Mouse (Mus musculus) heart, embryonic 16.5 days (tissue): Measurements from ENCODE around the gene Ticam1. TPM values are rescaled to one million over a fixed set of nuclear protein-coding genes. Genes with fewer than 3 reads are reported as not detected.

Experiments used
- ATAC-seq: fragments of 200-750 bp; cut with Nextera tagmentation; replicated peaks from 2 replicates; pipeline ENCODE4 v1.8.0; 2017; ENCODE audit warnings: moderate number of reproducible peaks; ENCODE audit not compliant: insufficient read depth, low FRiP score; ENCODE audit errors: extremely low read depth
- H3K27ac ChIP-seq: fragments of 300-500 bp; sonication (generic); 2 replicates; pipeline ENCODE4 v1.5.1; 2014; ENCODE audit warnings: mild to moderate bottlenecking, low read length, control low read depth, moderate library complexity
- H3K27me3 ChIP-seq: fragments of 300-500 bp; sonication (generic); 2 replicates; pipeline ENCODE4 v1.6.1; 2014; ENCODE audit warnings: low read length, mixed read lengths; ENCODE audit not compliant: control insufficient read depth, insufficient read depth
- H3K36me3 ChIP-seq: fragments of 300-500 bp; sonication (generic); 2 replicates; pipeline ENCODE4 v1.6.1; 2014; ENCODE audit not compliant: control insufficient read depth, insufficient read depth
- H3K4me1 ChIP-seq: fragments of 300-500 bp; sonication (generic); 2 replicates; pipeline ENCODE4 v1.6.1; 2014; ENCODE audit warnings: low read length, mixed read lengths; ENCODE audit not compliant: control insufficient read depth, insufficient read depth
- H3K4me2 ChIP-seq: fragments of 300-500 bp; sonication (generic); 2 replicates; pipeline ENCODE4 v1.6.1; 2014; ENCODE audit warnings: low read depth, mild to moderate bottlenecking, control low read depth, low read length
- H3K4me3 ChIP-seq: fragments of 300-500 bp; sonication (generic); 2 replicates; pipeline ENCODE4 v1.5.1; 2014; ENCODE audit warnings: mild to moderate bottlenecking, control low read depth, low read length
- H3K9ac ChIP-seq: fragments of 300-500 bp; sonication (generic); 2 replicates; pipeline ENCODE4 v1.6.1; 2014; ENCODE audit warnings: low read length, control low read depth
- H3K9me3 ChIP-seq: fragments of 300-500 bp; sonication (generic); replicated peaks from 2 replicates; pipeline ENCODE4 v1.6.1; 2016; ENCODE audit warnings: low read length; ENCODE audit not compliant: control insufficient read depth
- WGBS: fragments of 180-500 bp; shearing (Covaris S2); extraction: QIAGEN DNeasy Blood & Tissue Kit; methylation state at CpG from one replicate; pipeline ENCODE4 v1.1.7; 2014; 5-methylcytosine and 5-hydroxymethylcytosine counted together
- polyA plus RNA-seq: library from polyadenylated mRNA; unstranded; fragments of >200 nt; fragmentation: Nextera tagmentation; extraction: Ambion mirVana; gene quantifications from 2 replicates; pipeline ENCODE4 v1.2.1, GENCODE M21; 2015

Gene Ticam1
- polyA plus RNA-seq, 1 experiment from 2014 or later: 7.6 TPM

DNA sequence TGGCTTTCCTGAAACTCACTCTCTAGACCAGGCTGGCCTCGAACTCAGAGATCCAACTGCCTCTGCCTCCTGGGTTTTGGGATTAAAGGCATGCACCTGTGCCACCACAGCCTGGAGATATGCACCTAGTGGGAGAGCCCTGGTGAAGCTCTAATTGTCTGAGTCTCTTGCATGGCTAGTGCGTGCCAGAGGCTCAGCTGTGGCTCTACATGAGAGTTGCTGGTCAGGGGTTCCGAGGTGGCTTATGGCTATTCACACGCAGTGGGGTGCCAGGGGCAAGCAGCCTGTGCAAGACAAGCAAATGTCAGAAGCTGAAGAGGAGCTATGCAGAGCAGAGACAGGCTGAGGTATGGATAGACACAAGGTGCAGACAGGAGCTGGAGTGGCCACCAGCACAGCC lies 21.9 kb downstream of the Ticam1 start:
- no peak for ATAC-seq
- Histone ChIP-seq H3K4me3 (no peak overlapping the region), H3K27me3 (no peaks in the 10 kb centered on the region), H3K4me2 (no peak overlapping the region), H3K4me1 (peaks cover 27% of the 10 kb centered on the region), H3K9me3 (no peaks in the 10 kb centered on the region), H3K9ac (no peak overlapping the region), H3K27ac (no peak overlapping the region), H3K36me3 (peaks cover 9% of the 10 kb centered on the region)
- WGBS: 70% methylated on average over 4 of the region's 4 CpGs

DNA sequence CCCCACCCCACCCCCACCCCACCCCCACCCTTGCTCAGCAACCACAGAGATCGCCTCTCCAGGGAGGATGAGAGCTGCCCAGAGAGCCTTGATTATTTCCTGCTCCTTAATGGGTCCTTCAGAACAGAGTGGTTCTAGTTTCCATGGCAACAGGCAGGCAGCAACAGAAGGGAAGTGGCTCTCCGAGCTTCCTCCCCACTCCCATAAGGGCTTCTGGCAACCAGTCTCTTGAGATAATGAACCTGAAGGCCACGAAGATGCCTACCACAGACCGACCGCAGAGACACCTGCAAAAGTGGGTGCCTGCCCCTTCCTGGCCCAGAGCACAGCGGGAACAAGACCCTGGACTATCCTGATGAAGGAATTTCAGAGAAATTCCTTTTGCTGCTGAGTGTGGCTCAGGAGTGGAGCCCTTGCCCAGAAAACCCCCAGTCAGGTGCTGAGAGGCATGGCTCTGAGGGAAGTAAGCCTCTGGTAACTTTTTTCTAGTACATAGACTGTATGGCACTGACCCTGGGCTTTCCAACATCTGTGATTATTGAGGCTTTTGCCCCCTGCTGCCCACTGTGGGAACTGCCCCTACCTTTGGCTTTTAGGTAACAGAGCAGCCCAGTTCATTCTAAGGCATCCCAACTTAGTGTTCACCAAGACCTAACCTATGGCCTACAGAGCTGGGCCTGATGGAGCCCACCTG lies 25.3 kb downstream of the Ticam1 start:
- Histone ChIP-seq H3K4me3 (no peak overlapping the region), H3K27ac (no peak overlapping the region), H3K9me3 (no peaks in the 10 kb centered on the region), H3K27me3 (no peaks in the 10 kb centered on the region), H3K9ac (no peak overlapping the region), H3K4me2 (no peak overlapping the region), H3K4me1 (0 out of 2 replicates have a peak, but pooled peaks cover 4% of the 10 kb centered on the region), H3K36me3 (no peaks in the 10 kb centered on the region)
- WGBS: 24% methylated on average over 6 of the region's 6 CpGs
- ATAC-seq: no peak

DNA sequence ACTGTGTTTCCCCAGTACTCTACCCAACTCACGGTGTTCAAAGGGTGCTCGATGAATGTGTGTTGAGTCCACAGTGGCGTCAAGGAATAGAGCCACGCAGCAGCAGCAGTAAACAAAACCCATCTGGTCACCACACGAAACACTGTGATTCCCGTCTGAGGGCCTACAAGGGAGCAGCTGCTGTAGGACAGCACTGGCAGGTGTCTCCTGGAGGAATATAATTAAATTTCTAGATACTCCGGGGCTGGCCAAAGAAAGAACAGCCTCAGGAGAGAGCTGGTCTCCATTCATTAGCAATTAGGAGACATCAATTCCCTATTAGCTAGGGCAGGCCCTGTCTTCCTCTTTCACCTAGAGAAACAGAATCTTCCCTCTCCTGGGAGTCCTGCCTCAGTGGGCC lies 31.0 kb downstream of the Ticam1 start:
- Histone ChIP-seq H3K36me3 (no peaks in the 10 kb centered on the region), H3K27me3 (peaks cover 12% of the 10 kb centered on the region), H3K4me2 (no peak overlapping the region), H3K4me1 (no peaks in the 10 kb centered on the region), H3K27ac (no peak overlapping the region), H3K9ac (no peak overlapping the region), H3K4me3 (no peak overlapping the region), H3K9me3 (no peaks in the 10 kb centered on the region)
- 65% methylated on average over 7 of the region's 7 CpGs for WGBS
- ATAC-seq: no peak

DNA sequence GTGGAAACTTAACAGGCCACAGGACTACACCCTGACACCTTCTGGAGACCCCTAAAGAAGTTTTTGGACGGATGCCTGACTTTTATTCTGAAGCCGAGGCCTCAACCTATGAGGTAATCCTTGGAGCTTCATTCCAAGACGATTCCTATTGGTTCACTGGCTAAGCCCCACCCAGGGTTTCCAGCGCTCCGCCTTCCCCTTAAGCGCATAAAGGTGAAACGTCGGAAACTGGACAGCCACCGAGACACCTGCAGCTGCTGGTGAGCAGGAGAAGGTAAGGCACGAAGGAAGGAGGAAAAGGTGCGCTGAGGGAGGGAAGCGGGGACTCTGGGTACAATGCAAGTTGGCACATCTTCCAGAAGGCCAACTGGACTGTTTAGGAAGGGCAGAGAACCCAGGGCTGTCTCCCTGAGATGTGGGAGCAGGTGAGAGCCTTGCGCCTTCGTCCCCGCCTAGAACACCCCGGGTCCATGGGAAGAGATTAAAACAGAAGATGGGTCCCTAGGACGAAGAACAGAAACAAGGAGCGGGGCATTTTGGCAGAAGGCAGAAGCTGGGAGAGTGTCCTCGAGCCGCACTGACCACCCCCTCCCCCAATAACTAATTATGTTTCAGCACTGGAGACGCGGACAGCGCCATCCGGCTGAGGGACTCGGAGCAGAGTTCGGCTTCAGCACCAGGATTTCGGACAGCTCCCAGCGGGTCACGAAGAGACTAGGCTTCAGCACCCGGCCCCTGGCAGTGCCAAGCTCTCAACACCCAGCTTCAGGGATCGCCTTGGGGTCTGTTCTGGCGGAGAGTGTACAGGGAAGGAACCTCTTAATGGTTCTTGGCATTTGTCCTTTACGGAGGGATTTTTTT lies 34.8 kb downstream of the Ticam1 start:
- H3K27me3 ChIP-seq: peaks cover 12% of the 10 kb centered on the region
- 1% methylated on average over 33 of the region's 33 CpGs for WGBS
- no peak overlapping the region for H3K4me2 ChIP-seq
- H3K36me3 ChIP-seq: no peaks in the 10 kb centered on the region
- no peak overlapping the region for H3K4me3 ChIP-seq
- no peaks in the 10 kb centered on the region for H3K4me1 ChIP-seq
- H3K27ac ChIP-seq: no peak overlapping the region
- no peak overlapping the region for H3K9ac ChIP-seq
- H3K9me3 ChIP-seq: no peaks in the 10 kb centered on the region
- ATAC-seq: peak; percentile 83

DNA sequence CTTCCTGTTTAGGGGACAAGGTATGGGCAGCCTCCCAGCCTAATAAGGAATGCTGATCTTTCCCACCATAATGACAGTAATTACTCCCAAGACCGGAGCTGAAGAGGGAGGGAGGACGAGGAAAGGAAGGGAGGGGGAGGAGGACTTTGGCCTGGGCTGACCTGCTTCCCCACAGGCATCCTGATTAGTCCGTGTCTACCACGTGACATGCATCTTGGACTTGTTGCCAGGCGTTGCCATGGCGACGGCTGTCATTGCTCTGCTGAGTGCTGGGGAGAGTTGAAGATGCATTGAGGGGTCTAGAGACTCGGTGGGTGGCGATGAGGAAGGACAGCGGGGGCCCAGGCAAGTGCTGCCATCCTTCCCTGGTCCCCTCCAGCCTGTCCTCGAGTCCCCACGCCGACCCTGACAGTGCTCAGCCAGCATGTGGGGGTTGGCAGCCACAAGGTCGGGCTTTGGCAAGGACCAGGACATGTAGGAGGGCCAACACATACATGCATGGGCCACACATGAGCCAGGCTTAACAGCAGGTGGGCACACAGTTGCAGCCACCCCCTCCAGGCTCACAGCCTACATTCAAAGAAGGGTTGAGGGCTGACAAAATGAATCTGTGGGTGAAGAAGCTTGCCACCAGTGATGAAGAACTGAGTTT lies 42.6 kb downstream of the Ticam1 start:
- WGBS: 2% methylated on average over 14 of the region's 14 CpGs
- no peaks in the 10 kb centered on the region for H3K9me3 ChIP-seq
- no peak overlapping the region for H3K9ac ChIP-seq
- no peaks in the 10 kb centered on the region; the same call in 1 of the 2 replicates for H3K27me3 ChIP-seq
- ATAC-seq: no peak; the same call in 1 of the 2 replicates
- H3K4me3 ChIP-seq: no peak overlapping the region
- no peaks in the 10 kb centered on the region for H3K36me3 ChIP-seq
- no peaks in the 10 kb centered on the region for H3K4me1 ChIP-seq
- no peak overlapping the region for H3K27ac ChIP-seq
- H3K4me2 ChIP-seq: no peak overlapping the region

DNA sequence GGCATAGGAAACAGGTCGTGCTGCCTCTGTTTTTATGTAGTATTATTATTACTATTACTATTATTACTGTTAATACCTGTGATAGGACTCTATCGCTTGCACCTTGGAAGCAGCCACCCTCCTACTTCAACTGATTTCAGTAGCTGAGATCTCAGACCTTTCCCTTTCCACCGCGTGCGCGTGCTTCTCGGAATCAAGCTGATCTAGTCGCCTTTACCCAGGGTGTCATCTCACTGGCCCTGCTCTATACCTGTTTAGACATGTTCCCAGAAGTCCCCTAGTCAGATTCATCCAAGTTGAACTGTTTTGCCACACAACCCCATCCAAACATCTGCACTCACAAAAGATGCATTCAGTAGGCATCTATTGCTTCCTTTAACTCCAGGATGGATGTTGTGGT lies 43.2 kb downstream of the Ticam1 start:
- Histone ChIP-seq H3K4me1 (no peaks in the 10 kb centered on the region), H3K36me3 (no peaks in the 10 kb centered on the region), H3K27ac (no peak overlapping the region), H3K4me2 (no peak overlapping the region), H3K9me3 (no peaks in the 10 kb centered on the region), H3K27me3 (no peaks in the 10 kb centered on the region; the same call in 1 of the 2 replicates), H3K4me3 (no peak overlapping the region), H3K9ac (no peak overlapping the region)
- ATAC-seq: no peak
- WGBS: 51% methylated on average over 8 of the region's 8 CpGs

DNA sequence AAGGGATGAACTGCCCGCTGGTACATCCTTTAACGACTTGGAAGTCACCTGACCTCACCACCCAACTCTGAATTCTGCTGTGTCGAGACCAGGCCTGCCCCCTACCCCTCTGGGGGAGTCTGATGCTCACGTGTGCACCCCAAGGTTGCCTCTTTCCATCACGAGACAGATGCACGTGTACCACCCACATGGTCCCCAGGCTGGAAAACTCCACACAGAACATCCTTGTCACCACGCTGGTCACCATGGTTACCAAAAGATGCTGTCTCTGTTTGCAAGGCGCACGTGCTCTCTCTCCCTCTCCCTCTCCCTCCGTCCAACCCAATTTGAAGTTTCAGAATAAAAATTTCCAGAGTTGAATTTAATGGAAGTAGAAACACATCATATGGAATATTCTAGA lies 46.6 kb downstream of the Ticam1 start:
- Histone ChIP-seq H3K9me3 (no peaks in the 10 kb centered on the region), H3K36me3 (no peaks in the 10 kb centered on the region), H3K27me3 (no peaks in the 10 kb centered on the region; the same call in 1 of the 2 replicates), H3K27ac (no peak overlapping the region), H3K4me3 (no peak overlapping the region), H3K4me2 (no peak overlapping the region), H3K4me1 (no peaks in the 10 kb centered on the region), H3K9ac (no peak overlapping the region)
- ATAC-seq: no peak
- WGBS: 55% methylated on average over 10 of the region's 10 CpGs

DNA sequence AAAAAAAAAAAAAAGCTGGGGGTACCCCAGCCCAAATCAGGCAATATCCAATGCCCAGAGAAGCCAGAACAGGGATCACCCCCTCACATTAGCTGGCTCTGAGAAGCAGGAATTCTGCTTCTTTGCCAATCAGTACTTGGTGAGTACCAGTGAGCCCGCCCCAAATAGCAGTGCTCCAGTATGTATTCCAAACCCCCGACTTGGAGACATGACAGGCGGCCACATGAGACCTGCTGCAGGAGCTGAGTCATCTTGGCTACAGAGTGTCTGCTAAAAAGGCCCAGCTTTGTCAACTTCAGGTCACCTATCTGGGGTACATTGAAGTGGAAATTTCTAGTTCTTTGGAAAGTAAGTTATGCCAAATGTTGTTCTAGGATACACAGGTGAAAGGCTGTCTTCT lies 50.0 kb downstream of the Ticam1 start:
- H3K27ac ChIP-seq: no peak overlapping the region
- no peak overlapping the region for H3K9ac ChIP-seq
- H3K36me3 ChIP-seq: no peaks in the 10 kb centered on the region
- 79% methylated on average over 3 of the region's 3 CpGs for WGBS
- H3K9me3 ChIP-seq: no peaks in the 10 kb centered on the region
- no peak overlapping the region for H3K4me3 ChIP-seq
- H3K4me1 ChIP-seq: no peaks in the 10 kb centered on the region
- no peak overlapping the region for H3K4me2 ChIP-seq
- no peak for ATAC-seq
- H3K27me3 ChIP-seq: no peaks in the 10 kb centered on the region

DNA sequence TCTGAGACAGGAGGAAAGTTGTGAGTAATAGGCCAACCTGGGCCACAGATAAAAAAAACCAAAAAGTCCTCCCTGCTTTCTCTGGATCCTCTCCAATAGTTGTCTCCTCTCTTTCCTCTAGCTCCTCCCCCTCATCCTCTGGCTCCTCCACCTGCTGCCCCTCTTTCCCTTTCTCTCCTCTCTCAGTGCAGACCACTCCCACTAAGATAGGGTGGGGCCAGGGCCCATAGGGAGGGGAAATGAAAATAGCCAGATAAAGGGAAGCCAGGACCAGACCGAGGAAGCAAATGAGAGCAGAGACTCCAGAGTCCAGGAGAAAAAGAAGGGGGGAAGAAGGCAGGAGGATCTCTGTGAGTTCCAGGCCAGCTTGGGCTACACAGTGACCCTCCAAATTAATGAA lies 51.7 kb downstream of the Ticam1 start:
- no peak overlapping the region for H3K27ac ChIP-seq
- H3K4me2 ChIP-seq: no peak overlapping the region
- no peak for ATAC-seq
- no peaks in the 10 kb centered on the region for H3K9me3 ChIP-seq
- no peak overlapping the region for H3K4me3 ChIP-seq
- no peaks in the 10 kb centered on the region for H3K27me3 ChIP-seq
- H3K36me3 ChIP-seq: no peaks in the 10 kb centered on the region
- H3K4me1 ChIP-seq: no peaks in the 10 kb centered on the region
- 30% methylated on average over 1 of the region's 1 CpGs for WGBS
- H3K9ac ChIP-seq: no peak overlapping the region
